Mouse (Mus musculus) liver, postnatal 0 days (tissue): ENCODE results near the gene Sipa1l3. TPM values are rescaled to one million over a fixed set of nuclear protein-coding genes. Genes with fewer than 3 reads are reported as not detected.

Experiments
- ATAC-seq: fragments of 200-750 bp; cut with Nextera tagmentation; 2 replicates; pipeline ENCODE4 v1.8.0; 2017; ENCODE audit warnings: mild to moderate bottlenecking, moderate library complexity
- DNase-seq: peaks from one replicate; pipeline ENCODE4 v3.0.0-alpha.2; 2016
- H3K27ac ChIP-seq: fragments of 300-500 bp; sonication (generic); 2 replicates; pipeline ENCODE4 v1.5.1; 2014; ENCODE audit warnings: antibody characterized with exemption, moderate library complexity, mild to moderate bottlenecking, low read depth
- H3K27me3 ChIP-seq: fragments of 300-500 bp; sonication (generic); 2 replicates; pipeline ENCODE4 v1.6.1; 2014; ENCODE audit warnings: low read length, control low read depth, mixed read lengths; ENCODE audit not compliant: insufficient read depth
- H3K36me3 ChIP-seq: fragments of 300-500 bp; sonication (generic); replicated peaks from 2 replicates; pipeline ENCODE4 v1.6.1; 2014; ENCODE audit warnings: mild to moderate bottlenecking, control low read depth, low read length, moderate library complexity, mixed read lengths; ENCODE audit not compliant: insufficient read depth
- H3K4me1 ChIP-seq: fragments of 300-500 bp; sonication (generic); 2 replicates; pipeline ENCODE4 v1.6.1; 2014; ENCODE audit warnings: antibody characterized with exemption, mild to moderate bottlenecking, control low read depth; ENCODE audit not compliant: insufficient read depth
- H3K4me2 ChIP-seq: fragments of 300-500 bp; sonication (generic); 2 replicates; pipeline ENCODE4 v1.6.1; 2014; ENCODE audit warnings: low read depth, mild to moderate bottlenecking, low read length, moderate library complexity, mixed read lengths
- H3K4me3 ChIP-seq: fragments of 300-500 bp; sonication (generic); 2 replicates; pipeline ENCODE4 v1.5.1; 2014; ENCODE audit warnings: low read depth, low read length
- H3K9ac ChIP-seq: fragments of 300-500 bp; sonication (generic); replicated peaks from 2 replicates; pipeline ENCODE4 v1.6.1; 2014; ENCODE audit warnings: mild to moderate bottlenecking, moderate library complexity
- H3K9me3 ChIP-seq: fragments of 300-500 bp; sonication (generic); 2 replicates; pipeline ENCODE4 v1.6.1; 2016; ENCODE audit warnings: mild to moderate bottlenecking, control low read depth, low read length, mixed read lengths
- CTCF ChIP-seq: sonication (generic); IDR thresholded peaks from 2 replicates; pipeline ENCODE4 v1.5.1; 2016; ENCODE audit warnings: antibody characterized with exemption, low read depth
- EP300 ChIP-seq: IDR thresholded peaks from 2 replicates; pipeline ENCODE4 v1.6.1; 2016; ENCODE audit warnings: antibody characterized with exemption, low read depth, mild to moderate bottlenecking
- WGBS: fragments of 180-500 bp; shearing (Covaris S2); extraction: QIAGEN DNeasy Blood & Tissue Kit; methylation state at CpG from one replicate; pipeline ENCODE4 v1.1.7; 2014; ENCODE audit not compliant: insufficient replicate concordance; 5-methylcytosine and 5-hydroxymethylcytosine counted together
- polyA plus RNA-seq: library from polyadenylated mRNA; unstranded; fragments of >200 nt; fragmentation: Nextera tagmentation; extraction: Ambion mirVana; gene quantifications from 2 replicates; pipeline ENCODE4 v1.2.1, GENCODE M21; 2015

The Sipa1l3 gene
- polyA plus RNA-seq, 1 experiment from 2014 or later, result 1.7 TPM

DNA sequence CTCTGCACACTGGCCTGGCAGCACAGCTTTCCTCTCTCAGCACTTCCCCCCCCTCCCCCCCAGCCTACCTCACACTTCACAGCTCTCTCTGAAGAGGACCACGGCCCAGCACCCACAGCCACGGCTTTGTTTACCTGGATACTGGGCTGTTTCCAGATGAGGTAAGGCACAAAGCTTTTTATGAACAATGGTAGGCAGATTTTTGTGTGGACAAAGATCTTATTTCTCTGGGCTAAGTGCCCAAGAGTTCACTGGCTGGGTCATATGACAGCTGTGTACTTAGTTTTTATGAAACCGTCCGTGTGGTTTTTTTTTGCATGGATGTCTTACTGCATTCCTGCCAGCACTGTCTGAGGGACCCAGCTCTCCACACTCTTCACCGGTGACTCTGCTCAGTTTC lies 93.8 kb downstream of the Sipa1l3 start:
- 60% methylated on average over 5 of the region's 5 CpGs for WGBS
- Histone ChIP-seq H3K9ac (no peak overlapping the region), H3K9me3 (no peaks in the 10 kb centered on the region), H3K4me3 (no peak overlapping the region), H3K4me2 (no peak overlapping the region), H3K27ac (no peak overlapping the region), H3K36me3 (no peaks in the 10 kb centered on the region), H3K27me3 (no peaks in the 10 kb centered on the region), H3K4me1 (peaks cover 7% of the 10 kb centered on the region; the same call in 1 of the 2 replicates)
- ATAC-seq, result peak; percentile 43; the same call in 1 of the 2 replicates
- no peak for TF ChIP-seq CTCF
- no peak for TF ChIP-seq EP300
- no peak for DNase-seq

- H3K27ac ChIP-seq, result no peak overlapping the region
- 59% methylated on average over 3 of the region's 3 CpGs for WGBS
- no peak overlapping the region for H3K4me2 ChIP-seq
- no peak for ATAC-seq
- H3K9me3 ChIP-seq, result no peaks in the 10 kb centered on the region
- H3K9ac ChIP-seq, result no peak overlapping the region
- H3K4me1 ChIP-seq, result peaks cover 7% of the 10 kb centered on the region
- H3K36me3 ChIP-seq, result no peaks in the 10 kb centered on the region
- H3K27me3 ChIP-seq, result no peaks in the 10 kb centered on the region
- H3K4me3 ChIP-seq, result no peak overlapping the region
- TF ChIP-seq CTCF (no peak), EP300 (no peak)
- DNase-seq, result no peak
Observed at GRCm38 (mm10) chr7:29421909-29422244, 96.6 kb downstream of the Sipa1l3 start.

DNA sequence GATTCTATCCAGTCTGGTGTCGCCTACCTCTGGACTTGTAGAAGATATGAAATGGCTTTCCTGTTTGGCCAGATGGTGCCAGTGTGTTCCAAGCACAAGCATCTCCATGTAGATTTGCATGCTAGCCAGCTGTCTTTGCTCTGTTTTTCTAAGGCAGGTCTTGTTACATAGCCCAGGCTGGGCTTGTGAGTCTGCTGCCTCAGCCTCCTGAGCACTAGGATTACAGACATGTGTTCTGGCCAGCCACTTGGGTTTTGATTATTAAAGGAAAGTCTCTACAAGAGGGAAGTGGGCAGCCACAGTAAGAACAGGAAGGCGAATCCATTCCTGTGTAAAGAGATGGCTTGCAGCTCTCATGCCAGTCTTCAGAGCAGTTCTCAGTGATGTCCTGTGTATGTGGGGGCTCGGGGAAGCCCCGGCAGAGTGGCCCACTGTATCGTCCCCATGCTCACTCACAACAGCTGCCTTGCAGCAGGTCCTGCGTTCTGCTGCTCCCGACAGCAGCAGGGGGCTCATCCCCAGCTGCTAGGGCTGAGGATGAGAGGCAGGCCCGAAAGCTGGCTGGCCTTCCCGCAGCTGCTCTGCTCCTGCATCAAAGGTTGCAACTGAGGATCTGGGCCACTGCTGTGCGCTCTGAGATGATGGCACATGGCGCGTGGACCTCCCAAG lies 97.1 kb downstream of the Sipa1l3 start:
- H3K27ac ChIP-seq, result no peak overlapping the region
- 53% methylated on average over 12 of the region's 12 CpGs for WGBS
- H3K4me3 ChIP-seq, result no peak overlapping the region
- no peaks in the 10 kb centered on the region for H3K36me3 ChIP-seq
- H3K27me3 ChIP-seq, result no peaks in the 10 kb centered on the region
- peaks cover 7% of the 10 kb centered on the region for H3K4me1 ChIP-seq
- no peaks in the 10 kb centered on the region for H3K9me3 ChIP-seq
- H3K9ac ChIP-seq, result no peak overlapping the region
- TF ChIP-seq EP300, result no peak
- no peak for TF ChIP-seq CTCF
- DNase-seq (no peak), ATAC-seq (no peak)
- H3K4me2 ChIP-seq, result no peak overlapping the region

- WGBS, result 80% methylated on average over 4 of the region's 4 CpGs
- H3K36me3 ChIP-seq, result no peaks in the 10 kb centered on the region
- no peak overlapping the region for H3K4me2 ChIP-seq
- H3K9me3 ChIP-seq, result no peaks in the 10 kb centered on the region
- no peak overlapping the region for H3K9ac ChIP-seq
- TF ChIP-seq CTCF (no peak), EP300 (no peak)
- ATAC-seq (no peak), DNase-seq (no peak)
- H3K4me1 ChIP-seq, result peaks cover 4% of the 10 kb centered on the region
- H3K27ac ChIP-seq, result no peak overlapping the region
- H3K4me3 ChIP-seq, result no peak overlapping the region
- no peaks in the 10 kb centered on the region for H3K27me3 ChIP-seq
Observed at GRCm38 (mm10) chr7:29419836-29420235, 98.6 kb downstream of the Sipa1l3 start.

DNA sequence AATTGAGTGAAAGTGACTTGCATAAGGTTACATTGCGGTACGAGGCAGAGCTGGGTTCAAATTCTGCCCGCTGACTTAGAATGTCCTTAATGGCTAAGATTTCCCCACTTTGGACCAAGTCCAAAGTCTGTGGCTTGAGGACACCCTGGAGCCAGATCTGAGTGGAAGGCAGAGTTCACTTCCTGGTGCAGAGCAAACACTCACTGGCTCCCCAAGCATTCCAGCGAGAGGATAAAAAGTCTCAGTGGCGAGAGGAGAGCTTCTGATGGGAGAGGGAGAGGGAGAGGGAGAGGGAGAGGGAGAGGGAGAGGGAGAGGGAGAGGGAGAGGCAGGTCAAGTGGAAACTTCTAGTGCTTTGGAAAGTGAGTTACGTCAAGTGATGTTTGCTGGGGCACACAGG lies 100.2 kb downstream of the Sipa1l3 start:
- no peak for DNase-seq
- ATAC-seq, result no peak
- Histone ChIP-seq H3K4me2 (no peak overlapping the region), H3K27me3 (no peaks in the 10 kb centered on the region), H3K27ac (no peak overlapping the region), H3K36me3 (no peaks in the 10 kb centered on the region), H3K9me3 (no peaks in the 10 kb centered on the region), H3K9ac (no peak overlapping the region), H3K4me3 (no peak overlapping the region), H3K4me1 (no peaks in the 10 kb centered on the region; the same call in none of the 2 replicates)
- WGBS, result 71% methylated on average over 6 of the region's 6 CpGs
- no peak for TF ChIP-seq CTCF
- no peak for TF ChIP-seq EP300

- ATAC-seq (no peak), DNase-seq (no peak)
- H3K9ac ChIP-seq, result no peak overlapping the region
- no peaks in the 10 kb centered on the region for H3K36me3 ChIP-seq
- H3K4me1 ChIP-seq, result no peaks in the 10 kb centered on the region; the same call in none of the 2 replicates
- no peaks in the 10 kb centered on the region for H3K9me3 ChIP-seq
- no peak overlapping the region for H3K4me3 ChIP-seq
- no peaks in the 10 kb centered on the region for H3K27me3 ChIP-seq
- 60% methylated on average over 8 of the region's 8 CpGs for WGBS
- TF ChIP-seq CTCF (no peak), EP300 (no peak)
- no peak overlapping the region for H3K4me2 ChIP-seq
- H3K27ac ChIP-seq, result no peak overlapping the region
Observed at GRCm38 (mm10) chr7:29417332-29418069, 100.9 kb downstream of the Sipa1l3 start.
